Mouse (Mus musculus) embryonic facial prominence, embryonic 15.5 days (tissue): Measurements from ENCODE around the gene Gm1043. TPM values are rescaled to one million over a fixed set of nuclear protein-coding genes. Genes with fewer than 3 reads are reported as not detected.

ENCODE experiments used
- ATAC-seq: fragments of 200-750 bp; cut with Nextera tagmentation; 2 replicates; pipeline ENCODE4 v1.8.0; 2017; ENCODE audit warnings: low read depth, moderate TSS enrichment; ENCODE audit not compliant: insufficient number of reproducible peaks, low FRiP score, low TSS enrichment
- H3K27ac ChIP-seq: fragments of 300-500 bp; sonication (generic); replicated peaks from 2 replicates; pipeline ENCODE4 v1.5.1; 2015; ENCODE audit warnings: mild to moderate bottlenecking, inconsistent platforms
- H3K27me3 ChIP-seq: fragments of 300-500 bp; sonication (generic); 2 replicates; pipeline ENCODE4 v1.6.1; 2015; ENCODE audit warnings: inconsistent platforms
- H3K36me3 ChIP-seq: fragments of 300-500 bp; sonication (generic); 2 replicates; pipeline ENCODE4 v1.6.1; 2015; ENCODE audit warnings: mild to moderate bottlenecking, inconsistent platforms
- H3K4me1 ChIP-seq: fragments of 300-500 bp; sonication (generic); 2 replicates; pipeline ENCODE4 v1.6.1; 2015; ENCODE audit warnings: inconsistent platforms
- H3K4me2 ChIP-seq: fragments of 300-500 bp; sonication (generic); replicated peaks from 2 replicates; pipeline ENCODE4 v1.6.1; 2015; ENCODE audit warnings: mild to moderate bottlenecking, inconsistent platforms
- H3K4me3 ChIP-seq: fragments of 300-500 bp; sonication (generic); replicated peaks from 2 replicates; pipeline ENCODE4 v1.5.1; 2015; ENCODE audit warnings: mild to moderate bottlenecking, inconsistent platforms
- H3K9ac ChIP-seq: fragments of 300-500 bp; sonication (generic); 2 replicates; pipeline ENCODE4 v1.6.1; 2015; ENCODE audit warnings: inconsistent platforms
- H3K9me3 ChIP-seq: fragments of 300-500 bp; sonication (generic); replicated peaks from 2 replicates; pipeline ENCODE4 v1.6.1; 2016; ENCODE audit warnings: inconsistent platforms
- WGBS: fragments of 180-500 bp; shearing (Covaris S2); methylation state at CpG from one replicate; pipeline ENCODE4 v1.1.7; 2015; 5-methylcytosine and 5-hydroxymethylcytosine counted together
- polyA plus RNA-seq: library from polyadenylated mRNA; unstranded; fragments of >200 nt; fragmentation: Nextera tagmentation; extraction: Ambion mirVana; gene quantifications from 2 replicates; pipeline ENCODE4 v1.2.1, GENCODE M21; 2015

Gm1043 gene
- polyA plus RNA-seq, 1 experiment from 2014 or later = 0.03 TPM

- Histone ChIP-seq H3K36me3 (no peaks in the 10 kb centered on the region), H3K4me3 (no peak overlapping the region), H3K9ac (no peak overlapping the region), H3K27ac (no peak overlapping the region), H3K27me3 (no peaks in the 10 kb centered on the region; the same call in 1 of the 2 replicates), H3K4me2 (no peak overlapping the region), H3K4me1 (no peaks in the 10 kb centered on the region), H3K9me3 (no peaks in the 10 kb centered on the region)
- no peak for ATAC-seq
- WGBS = 80% methylated on average over 9 of the region's 9 CpGs
These were observed 128.0 kb downstream of the Gm1043 start for GRCm38 (mm10) chr5:37212938-37213708.

GRCm38 (mm10) chr5:37213709-37214103, 128.5 kb downstream of the Gm1043 start:
- H3K9ac ChIP-seq = no peak overlapping the region
- H3K27ac ChIP-seq = no peak overlapping the region
- H3K36me3 ChIP-seq = no peaks in the 10 kb centered on the region
- 71% methylated on average over 4 of the region's 4 CpGs for WGBS
- no peak for ATAC-seq
- H3K27me3 ChIP-seq = no peaks in the 10 kb centered on the region; the same call in 1 of the 2 replicates
- H3K4me3 ChIP-seq = no peak overlapping the region
- H3K9me3 ChIP-seq = no peaks in the 10 kb centered on the region
- no peak overlapping the region for H3K4me2 ChIP-seq
- no peaks in the 10 kb centered on the region for H3K4me1 ChIP-seq

GRCm38 (mm10) chr5:37214614-37215013, 129.4 kb downstream of the Gm1043 start:
- Histone ChIP-seq H3K36me3 (no peaks in the 10 kb centered on the region), H3K4me2 (no peak overlapping the region), H3K9ac (no peak overlapping the region), H3K4me1 (no peaks in the 10 kb centered on the region), H3K4me3 (no peak overlapping the region), H3K27me3 (no peaks in the 10 kb centered on the region; the same call in 1 of the 2 replicates), H3K9me3 (no peaks in the 10 kb centered on the region), H3K27ac (no peak overlapping the region)
- no peak for ATAC-seq
- WGBS = 82% methylated on average over 6 of the region's 6 CpGs

- ATAC-seq = no peak
- no peak overlapping the region for H3K4me3 ChIP-seq
- H3K27ac ChIP-seq = no peak overlapping the region
- H3K9me3 ChIP-seq = no peaks in the 10 kb centered on the region
- H3K9ac ChIP-seq = no peak overlapping the region
- no peak overlapping the region for H3K4me2 ChIP-seq
- H3K27me3 ChIP-seq = no peaks in the 10 kb centered on the region
- no peaks in the 10 kb centered on the region for H3K4me1 ChIP-seq
- no peaks in the 10 kb centered on the region for H3K36me3 ChIP-seq
- WGBS = 83% methylated on average over 7 of the region's 7 CpGs
These were observed 130.1 kb downstream of the Gm1043 start for GRCm38 (mm10) chr5:37215276-37215675.

GRCm38 (mm10) chr5:37219615-37220014, 134.4 kb downstream of the Gm1043 start:
- Histone ChIP-seq H3K4me1 (no peaks in the 10 kb centered on the region), H3K36me3 (no peaks in the 10 kb centered on the region), H3K4me3 (no peak overlapping the region), H3K27ac (no peak overlapping the region), H3K4me2 (no peak overlapping the region), H3K9ac (no peak overlapping the region), H3K9me3 (no peaks in the 10 kb centered on the region), H3K27me3 (no peaks in the 10 kb centered on the region)
- 36% methylated on average over 5 of the region's 5 CpGs for WGBS
- ATAC-seq = no peak

GRCm38 (mm10) chr5:37220575-37220974, 135.4 kb downstream of the Gm1043 start:
- Histone ChIP-seq H3K9ac (no peak overlapping the region), H3K4me3 (no peak overlapping the region), H3K9me3 (no peaks in the 10 kb centered on the region), H3K36me3 (no peaks in the 10 kb centered on the region), H3K4me1 (no peaks in the 10 kb centered on the region), H3K27me3 (no peaks in the 10 kb centered on the region), H3K27ac (no peak overlapping the region), H3K4me2 (no peak overlapping the region)
- ATAC-seq = no peak
- WGBS = 81% methylated on average over 5 of the region's 5 CpGs

- no peaks in the 10 kb centered on the region for H3K9me3 ChIP-seq
- H3K4me1 ChIP-seq = no peaks in the 10 kb centered on the region
- H3K27ac ChIP-seq = no peak overlapping the region
- H3K36me3 ChIP-seq = no peaks in the 10 kb centered on the region
- no peak for ATAC-seq
- no peak overlapping the region for H3K4me3 ChIP-seq
- no peak overlapping the region for H3K4me2 ChIP-seq
- no peak overlapping the region for H3K9ac ChIP-seq
- H3K27me3 ChIP-seq = no peaks in the 10 kb centered on the region
- WGBS = 59% methylated on average over 6 of the region's 6 CpGs
These were observed 136.4 kb downstream of the Gm1043 start for GRCm38 (mm10) chr5:37221563-37221962.

GRCm38 (mm10) chr5:37222316-37222715, 137.1 kb downstream of the Gm1043 start:
- no peaks in the 10 kb centered on the region for H3K9me3 ChIP-seq
- no peaks in the 10 kb centered on the region for H3K4me1 ChIP-seq
- no peak for ATAC-seq
- H3K27ac ChIP-seq = no peak overlapping the region
- H3K4me3 ChIP-seq = no peak overlapping the region
- H3K9ac ChIP-seq = no peak overlapping the region
- no peaks in the 10 kb centered on the region for H3K36me3 ChIP-seq
- no peaks in the 10 kb centered on the region for H3K27me3 ChIP-seq
- 59% methylated on average over 8 of the region's 8 CpGs for WGBS
- H3K4me2 ChIP-seq = no peak overlapping the region

GRCm38 (mm10) chr5:37225708-37226107, 140.5 kb downstream of the Gm1043 start:
- Histone ChIP-seq H3K27me3 (no peaks in the 10 kb centered on the region), H3K36me3 (no peaks in the 10 kb centered on the region), H3K9me3 (no peaks in the 10 kb centered on the region), H3K9ac (no peak overlapping the region), H3K4me2 (no peak overlapping the region), H3K4me1 (no peaks in the 10 kb centered on the region), H3K27ac (no peak overlapping the region), H3K4me3 (no peak overlapping the region)
- 93% methylated on average over 1 of the region's 1 CpGs for WGBS
- no peak for ATAC-seq

- Histone ChIP-seq H3K4me3 (no peak overlapping the region), H3K27ac (no peak overlapping the region), H3K36me3 (no peaks in the 10 kb centered on the region), H3K4me2 (no peak overlapping the region), H3K9me3 (no peaks in the 10 kb centered on the region), H3K27me3 (no peaks in the 10 kb centered on the region), H3K4me1 (no peaks in the 10 kb centered on the region), H3K9ac (no peak overlapping the region)
- no peak for ATAC-seq
- WGBS = 51% methylated on average over 6 of the region's 6 CpGs
These were observed 142.9 kb downstream of the Gm1043 start for GRCm38 (mm10) chr5:37227956-37228680.

- no peaks in the 10 kb centered on the region for H3K27me3 ChIP-seq
- H3K4me2 ChIP-seq = no peak overlapping the region
- no peak overlapping the region for H3K9ac ChIP-seq
- H3K27ac ChIP-seq = no peak overlapping the region
- 62% methylated on average over 7 of the region's 7 CpGs for WGBS
- ATAC-seq = no peak
- no peaks in the 10 kb centered on the region for H3K4me1 ChIP-seq
- H3K9me3 ChIP-seq = no peaks in the 10 kb centered on the region
- no peak overlapping the region for H3K4me3 ChIP-seq
- no peaks in the 10 kb centered on the region for H3K36me3 ChIP-seq
These were observed 143.7 kb downstream of the Gm1043 start for GRCm38 (mm10) chr5:37228894-37229293.
